Mouse (Mus musculus): ENCODE measurements around the gene Gm20696. TPM values are rescaled to one million over a fixed set of nuclear protein-coding genes. Genes with fewer than 3 reads are reported as not detected.

The Gm20696 gene
- polyA plus RNA-seq, 1 experiment, result 0.24 TPM

GRCm38 (mm10) chr6:99475040-99475439 is 191.6 kb downstream of the Gm20696 start:
- Histone ChIP-seq H3K4me1 (ENCODE audit: control insufficient read depth, insufficient read depth, low read length) (no peaks in the 10 kb centered on the region), H3K9me3 (replicated peaks; ENCODE audit: control insufficient read depth, insufficient read depth, low read length, poor library complexity, severe bottlenecking) (no peaks in the 10 kb centered on the region), H3K4me3 (ENCODE audit: low read depth, low read length) (no peak overlapping the region), H3K27ac (ENCODE audit: insufficient read depth, low read length) (no peak overlapping the region), H3K27me3 (ENCODE audit: control insufficient read depth, insufficient read depth, low read length, poor library complexity, severe bottlenecking) (no peaks in the 10 kb centered on the region), H3K9ac (ENCODE audit: low read depth, poor library complexity, severe bottlenecking) (no peak overlapping the region), H3K36me3 (ENCODE audit: control insufficient read depth, insufficient read depth, low read length, poor library complexity, severe bottlenecking) (no peaks in the 10 kb centered on the region)
- TF ChIP-seq CTCF (IDR thresholded peaks at IDR 0.05; ENCODE audit: low read depth, low read length) (no peak), EP300 (IDR thresholded peaks at IDR 0.05; ENCODE audit: insufficient read depth, low read depth, low read length) (no peak), POLR2A (IDR thresholded peaks at IDR 0.05; ENCODE audit: insufficient read depth, low read length) (no peak)

GRCm38 (mm10) chr6:99470906-99471305 is 195.7 kb downstream of the Gm20696 start:
- Histone ChIP-seq H3K9me3 (replicated peaks; ENCODE audit: control insufficient read depth, insufficient read depth, low read length, poor library complexity, severe bottlenecking) (no peaks in the 10 kb centered on the region), H3K4me1 (ENCODE audit: control insufficient read depth, insufficient read depth, low read length) (no peaks in the 10 kb centered on the region), H3K4me3 (ENCODE audit: low read depth, low read length) (no peak overlapping the region), H3K36me3 (ENCODE audit: control insufficient read depth, insufficient read depth, low read length, poor library complexity, severe bottlenecking) (no peaks in the 10 kb centered on the region), H3K9ac (ENCODE audit: low read depth, poor library complexity, severe bottlenecking) (no peak overlapping the region), H3K27me3 (ENCODE audit: control insufficient read depth, insufficient read depth, low read length, poor library complexity, severe bottlenecking) (no peaks in the 10 kb centered on the region), H3K27ac (ENCODE audit: insufficient read depth, low read length) (no peak overlapping the region)
- TF ChIP-seq EP300 (IDR thresholded peaks at IDR 0.05; ENCODE audit: insufficient read depth, low read depth, low read length), result no peak
- TF ChIP-seq CTCF (IDR thresholded peaks at IDR 0.05; ENCODE audit: low read depth, low read length), result no peak
- TF ChIP-seq POLR2A (IDR thresholded peaks at IDR 0.05; ENCODE audit: insufficient read depth, low read length), result no peak

DNA sequence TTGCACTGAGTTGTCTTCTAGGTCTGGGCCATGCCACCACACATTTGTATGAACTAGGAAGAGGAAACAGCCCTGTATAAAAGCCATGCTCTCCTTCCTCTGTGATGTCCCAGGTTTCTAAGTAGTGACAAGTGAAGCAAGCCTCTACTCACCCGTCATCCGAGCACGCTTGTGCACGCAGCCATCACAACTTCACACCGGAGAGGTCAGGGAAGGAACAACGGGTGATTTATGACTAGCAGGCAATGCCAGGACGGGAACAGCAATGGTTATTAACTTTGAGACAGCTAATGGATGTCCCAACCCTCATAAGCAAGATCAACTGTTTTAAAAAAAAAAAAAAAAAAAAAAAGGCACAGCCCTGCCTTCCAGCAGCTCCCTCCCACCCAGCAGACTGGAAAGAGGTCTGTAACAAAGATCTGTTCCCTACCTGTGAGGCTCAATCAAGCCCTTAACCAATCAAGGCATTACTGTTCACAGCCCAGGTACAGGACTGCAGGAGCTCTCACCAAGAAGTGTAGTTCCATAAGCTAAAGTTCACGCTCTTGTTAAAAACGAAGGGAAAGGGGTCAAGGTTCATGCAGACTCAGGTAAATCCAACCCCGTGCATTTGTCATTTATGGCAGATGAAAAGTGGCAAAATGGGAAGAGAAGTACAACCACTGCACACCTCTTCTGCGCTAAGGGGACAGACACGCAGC is 197.3 kb downstream of the Gm20696 start:
- Histone ChIP-seq H3K4me3 (ENCODE audit: low read depth, low read length) (no peak overlapping the region), H3K27me3 (ENCODE audit: control insufficient read depth, insufficient read depth, low read length, poor library complexity, severe bottlenecking) (no peaks in the 10 kb centered on the region), H3K9ac (ENCODE audit: low read depth, poor library complexity, severe bottlenecking) (no peak overlapping the region), H3K27ac (ENCODE audit: insufficient read depth, low read length) (no peak overlapping the region), H3K9me3 (replicated peaks; ENCODE audit: control insufficient read depth, insufficient read depth, low read length, poor library complexity, severe bottlenecking) (no peaks in the 10 kb centered on the region), H3K4me1 (ENCODE audit: control insufficient read depth, insufficient read depth, low read length) (no peaks in the 10 kb centered on the region), H3K36me3 (ENCODE audit: control insufficient read depth, insufficient read depth, low read length, poor library complexity, severe bottlenecking) (no peaks in the 10 kb centered on the region)
- no peak for TF ChIP-seq CTCF (IDR thresholded peaks at IDR 0.05; ENCODE audit: low read depth, low read length)
- no peak for TF ChIP-seq EP300 (IDR thresholded peaks at IDR 0.05; ENCODE audit: insufficient read depth, low read depth, low read length)
- no peak for TF ChIP-seq POLR2A (IDR thresholded peaks at IDR 0.05; ENCODE audit: insufficient read depth, low read length)

- Histone ChIP-seq H3K4me3 (ENCODE audit: low read depth, low read length) (no peak overlapping the region), H3K27me3 (ENCODE audit: control insufficient read depth, insufficient read depth, low read length, poor library complexity, severe bottlenecking) (no peaks in the 10 kb centered on the region), H3K9me3 (replicated peaks; ENCODE audit: control insufficient read depth, insufficient read depth, low read length, poor library complexity, severe bottlenecking) (no peaks in the 10 kb centered on the region), H3K27ac (ENCODE audit: insufficient read depth, low read length) (no peak overlapping the region), H3K4me1 (ENCODE audit: control insufficient read depth, insufficient read depth, low read length) (no peaks in the 10 kb centered on the region), H3K9ac (ENCODE audit: low read depth, poor library complexity, severe bottlenecking) (no peak overlapping the region), H3K36me3 (ENCODE audit: control insufficient read depth, insufficient read depth, low read length, poor library complexity, severe bottlenecking) (no peaks in the 10 kb centered on the region)
- no peak for TF ChIP-seq POLR2A (IDR thresholded peaks at IDR 0.05; ENCODE audit: insufficient read depth, low read length)
- TF ChIP-seq EP300 (IDR thresholded peaks at IDR 0.05; ENCODE audit: insufficient read depth, low read depth, low read length), result no peak
- no peak for TF ChIP-seq CTCF (IDR thresholded peaks at IDR 0.05; ENCODE audit: low read depth, low read length)
These were observed 198.8 kb downstream of the Gm20696 start for GRCm38 (mm10) chr6:99467831-99468230.

- no peaks in the 10 kb centered on the region for H3K9me3 ChIP-seq (replicated peaks; ENCODE audit: control insufficient read depth, insufficient read depth, low read length, poor library complexity, severe bottlenecking)
- no peak overlapping the region for H3K9ac ChIP-seq (ENCODE audit: low read depth, poor library complexity, severe bottlenecking)
- H3K36me3 ChIP-seq (ENCODE audit: control insufficient read depth, insufficient read depth, low read length, poor library complexity, severe bottlenecking), result no peaks in the 10 kb centered on the region
- no peaks in the 10 kb centered on the region for H3K4me1 ChIP-seq (ENCODE audit: control insufficient read depth, insufficient read depth, low read length)
- H3K4me3 ChIP-seq (ENCODE audit: low read depth, low read length), result no peak overlapping the region
- TF ChIP-seq POLR2A (IDR thresholded peaks at IDR 0.05; ENCODE audit: insufficient read depth, low read length), result no peak
- no peak for TF ChIP-seq EP300 (IDR thresholded peaks at IDR 0.05; ENCODE audit: insufficient read depth, low read depth, low read length)
- TF ChIP-seq CTCF (IDR thresholded peaks at IDR 0.05; ENCODE audit: low read depth, low read length), result no peak
- no peak overlapping the region for H3K27ac ChIP-seq (ENCODE audit: insufficient read depth, low read length)
- H3K27me3 ChIP-seq (ENCODE audit: control insufficient read depth, insufficient read depth, low read length, poor library complexity, severe bottlenecking), result no peaks in the 10 kb centered on the region
These were observed 199.5 kb downstream of the Gm20696 start for GRCm38 (mm10) chr6:99467109-99467508.

GRCm38 (mm10) chr6:99466354-99466753 is 200.2 kb downstream of the Gm20696 start:
- Histone ChIP-seq H3K9ac (ENCODE audit: low read depth, poor library complexity, severe bottlenecking) (no peak overlapping the region), H3K4me1 (ENCODE audit: control insufficient read depth, insufficient read depth, low read length) (no peaks in the 10 kb centered on the region), H3K4me3 (ENCODE audit: low read depth, low read length) (no peak overlapping the region), H3K27me3 (ENCODE audit: control insufficient read depth, insufficient read depth, low read length, poor library complexity, severe bottlenecking) (no peaks in the 10 kb centered on the region), H3K27ac (ENCODE audit: insufficient read depth, low read length) (no peak overlapping the region), H3K9me3 (replicated peaks; ENCODE audit: control insufficient read depth, insufficient read depth, low read length, poor library complexity, severe bottlenecking) (no peaks in the 10 kb centered on the region), H3K36me3 (ENCODE audit: control insufficient read depth, insufficient read depth, low read length, poor library complexity, severe bottlenecking) (no peaks in the 10 kb centered on the region)
- TF ChIP-seq CTCF (IDR thresholded peaks at IDR 0.05; ENCODE audit: low read depth, low read length) (no peak), EP300 (IDR thresholded peaks at IDR 0.05; ENCODE audit: insufficient read depth, low read depth, low read length) (no peak), POLR2A (IDR thresholded peaks at IDR 0.05; ENCODE audit: insufficient read depth, low read length) (no peak)

Measured in ES-Bruce4 (cell line).